Mouse (Mus musculus): ENCODE measurements around the gene Map2k3. TPM values are rescaled to one million over a fixed set of nuclear protein-coding genes. Genes with fewer than 3 reads are reported as not detected.
"Not testable (repeated sequence)": the region's sequence is repeated elsewhere in the genome, so short reads cannot be mapped to it uniquely, and the experiment has no call there.

Gene Map2k3
- polyA plus RNA-seq (2012): 59.8 and 102 TPM in 2 replicates

- peak within 1 kb of the TSS; percentile 79 for H3K4me3 ChIP-seq (replicated peaks)
- peaks cover 86% of the 10 kb centered on the region for H3K4me1 ChIP-seq (ENCODE audit: control insufficient read depth)
- H3K9me3 ChIP-seq (ENCODE audit: control insufficient read depth, low read length): no peaks in the 10 kb centered on the region
- TF ChIP-seq GATA1 (IDR thresholded peaks at IDR 0.05; ENCODE audit: low read length) (no peak), TAL1 (IDR thresholded peaks at IDR 0.05; ENCODE audit: low read length) (no peak)
- peaks cover 49% of the 10 kb centered on the region for H3K36me3 ChIP-seq (ENCODE audit: control insufficient read depth)
- H3K27me3 ChIP-seq (ENCODE audit: control insufficient read depth): no peaks in the 10 kb centered on the region
Observed at GRCm38 (mm10) chr11:60931869-60932481, at the start of gene Map2k3. TSS of gene Map2k3 (plus strand) at chr11:60932033.

GRCm38 (mm10) chr11:60882386-60882785, 49.4 kb upstream of the Map2k3 start:
- peaks cover 23% of the 10 kb centered on the region for H3K4me1 ChIP-seq (ENCODE audit: control insufficient read depth)
- no peak for TF ChIP-seq GATA1 (IDR thresholded peaks at IDR 0.05; ENCODE audit: low read length)
- TF ChIP-seq TAL1 (IDR thresholded peaks at IDR 0.05; ENCODE audit: low read length): no peak
- no peaks in the 10 kb centered on the region for H3K9me3 ChIP-seq (ENCODE audit: control insufficient read depth, low read length)
- H3K4me3 ChIP-seq (replicated peaks): no peak overlapping the region
- H3K27me3 ChIP-seq (ENCODE audit: control insufficient read depth): no peaks in the 10 kb centered on the region
- peaks cover 6% of the 10 kb centered on the region for H3K36me3 ChIP-seq (ENCODE audit: control insufficient read depth)

- H3K27me3 ChIP-seq (ENCODE audit: control insufficient read depth); H3K4me1 ChIP-seq (ENCODE audit: control insufficient read depth); H3K4me3 ChIP-seq (replicated peaks); H3K36me3 ChIP-seq (ENCODE audit: control insufficient read depth); H3K9me3 ChIP-seq (ENCODE audit: control insufficient read depth, low read length): not testable (repeated sequence)
Observed at GRCm38 (mm10) chr11:60886986-60887385, 44.8 kb upstream of the Map2k3 start.

GRCm38 (mm10) chr11:60889861-60890260, 42.0 kb upstream of the Map2k3 start:
- Histone ChIP-seq H3K4me3 (replicated peaks) (no peak overlapping the region), H3K4me1 (ENCODE audit: control insufficient read depth) (no peaks in the 10 kb centered on the region; the same call in 1 of the 2 replicates), H3K36me3 (ENCODE audit: control insufficient read depth) (no peaks in the 10 kb centered on the region), H3K27me3 (ENCODE audit: control insufficient read depth) (peaks cover 2% of the 10 kb centered on the region; the same call in 1 of the 2 replicates), H3K9me3 (ENCODE audit: control insufficient read depth, low read length) (no peaks in the 10 kb centered on the region)
- no peak for TF ChIP-seq TAL1 (IDR thresholded peaks at IDR 0.05; ENCODE audit: low read length)
- no peak for TF ChIP-seq GATA1 (IDR thresholded peaks at IDR 0.05; ENCODE audit: low read length)

GRCm38 (mm10) chr11:60890286-60890685, 41.5 kb upstream of the Map2k3 start:
- peaks cover 2% of the 10 kb centered on the region; the same call in 1 of the 2 replicates for H3K27me3 ChIP-seq (ENCODE audit: control insufficient read depth)
- H3K36me3 ChIP-seq (ENCODE audit: control insufficient read depth): no peaks in the 10 kb centered on the region
- TF ChIP-seq TAL1 (IDR thresholded peaks at IDR 0.05; ENCODE audit: low read length) (no peak), GATA1 (IDR thresholded peaks at IDR 0.05; ENCODE audit: low read length) (no peak)
- no peaks in the 10 kb centered on the region; the same call in 1 of the 2 replicates for H3K4me1 ChIP-seq (ENCODE audit: control insufficient read depth)
- no peaks in the 10 kb centered on the region for H3K9me3 ChIP-seq (ENCODE audit: control insufficient read depth, low read length)
- no peak overlapping the region for H3K4me3 ChIP-seq (replicated peaks)

GRCm38 (mm10) chr11:60890744-60891143, 41.1 kb upstream of the Map2k3 start:
- Histone ChIP-seq H3K4me1 (ENCODE audit: control insufficient read depth) (no peaks in the 10 kb centered on the region; the same call in 1 of the 2 replicates), H3K9me3 (ENCODE audit: control insufficient read depth, low read length) (no peaks in the 10 kb centered on the region), H3K4me3 (replicated peaks) (no peak overlapping the region), H3K36me3 (ENCODE audit: control insufficient read depth) (no peaks in the 10 kb centered on the region), H3K27me3 (ENCODE audit: control insufficient read depth) (peaks cover 2% of the 10 kb centered on the region; the same call in 1 of the 2 replicates)
- TF ChIP-seq GATA1 (IDR thresholded peaks at IDR 0.05; ENCODE audit: low read length): no peak

GRCm38 (mm10) chr11:60895915-60896314, 35.9 kb upstream of the Map2k3 start:
- H3K4me3 ChIP-seq (replicated peaks): no peak overlapping the region
- TF ChIP-seq TAL1 (IDR thresholded peaks at IDR 0.05; ENCODE audit: low read length) (no peak), GATA1 (IDR thresholded peaks at IDR 0.05; ENCODE audit: low read length) (no peak)
- peaks cover 14% of the 10 kb centered on the region for H3K27me3 ChIP-seq (ENCODE audit: control insufficient read depth)
- no peaks in the 10 kb centered on the region for H3K36me3 ChIP-seq (ENCODE audit: control insufficient read depth)
- H3K9me3 ChIP-seq (ENCODE audit: control insufficient read depth, low read length): no peaks in the 10 kb centered on the region
- H3K4me1 ChIP-seq (ENCODE audit: control insufficient read depth): no peaks in the 10 kb centered on the region; the same call in none of the 2 replicates

- H3K4me1 ChIP-seq (ENCODE audit: control insufficient read depth): peaks cover 19% of the 10 kb centered on the region
- H3K36me3 ChIP-seq (ENCODE audit: control insufficient read depth): peaks cover 41% of the 10 kb centered on the region
- no peaks in the 10 kb centered on the region for H3K9me3 ChIP-seq (ENCODE audit: control insufficient read depth, low read length)
- H3K4me3 ChIP-seq (replicated peaks): no peak overlapping the region
- no peak for TF ChIP-seq GATA1 (IDR thresholded peaks at IDR 0.05; ENCODE audit: low read length)
- TF ChIP-seq TAL1 (IDR thresholded peaks at IDR 0.05; ENCODE audit: low read length): no peak
- H3K27me3 ChIP-seq (ENCODE audit: control insufficient read depth): peaks cover 7% of the 10 kb centered on the region
Observed at GRCm38 (mm10) chr11:60902001-60902400, 29.8 kb upstream of the Map2k3 start.

- peaks cover 20% of the 10 kb centered on the region for H3K4me1 ChIP-seq (ENCODE audit: control insufficient read depth)
- TF ChIP-seq TAL1 (IDR thresholded peaks at IDR 0.05; ENCODE audit: low read length) (no peak), GATA1 (IDR thresholded peaks at IDR 0.05; ENCODE audit: low read length) (no peak)
- peaks cover 45% of the 10 kb centered on the region for H3K36me3 ChIP-seq (ENCODE audit: control insufficient read depth)
- peaks cover 2% of the 10 kb centered on the region; the same call in 1 of the 2 replicates for H3K27me3 ChIP-seq (ENCODE audit: control insufficient read depth)
- no peak overlapping the region for H3K4me3 ChIP-seq (replicated peaks)
- no peaks in the 10 kb centered on the region for H3K9me3 ChIP-seq (ENCODE audit: control insufficient read depth, low read length)
Observed at GRCm38 (mm10) chr11:60902486-60902885, 29.3 kb upstream of the Map2k3 start.

- Histone ChIP-seq H3K36me3 (ENCODE audit: control insufficient read depth) (peaks cover 54% of the 10 kb centered on the region), H3K9me3 (ENCODE audit: control insufficient read depth, low read length) (no peaks in the 10 kb centered on the region), H3K4me3 (replicated peaks) (no peak overlapping the region), H3K4me1 (ENCODE audit: control insufficient read depth) (peaks cover 29% of the 10 kb centered on the region), H3K27me3 (ENCODE audit: control insufficient read depth) (peaks cover under 1% of the 10 kb centered on the region; the same call in 1 of the 2 replicates)
- no peak for TF ChIP-seq GATA1 (IDR thresholded peaks at IDR 0.05; ENCODE audit: low read length)
- TF ChIP-seq TAL1 (IDR thresholded peaks at IDR 0.05; ENCODE audit: low read length): no peak
Observed at GRCm38 (mm10) chr11:60903661-60904061, 28.2 kb upstream of the Map2k3 start.

Measured in erythroblast, embryonic 14.5 days (primary cell).